Comparison of ENCODE assay signal across 8 mouse cellular contexts in the genomic region with DNA sequence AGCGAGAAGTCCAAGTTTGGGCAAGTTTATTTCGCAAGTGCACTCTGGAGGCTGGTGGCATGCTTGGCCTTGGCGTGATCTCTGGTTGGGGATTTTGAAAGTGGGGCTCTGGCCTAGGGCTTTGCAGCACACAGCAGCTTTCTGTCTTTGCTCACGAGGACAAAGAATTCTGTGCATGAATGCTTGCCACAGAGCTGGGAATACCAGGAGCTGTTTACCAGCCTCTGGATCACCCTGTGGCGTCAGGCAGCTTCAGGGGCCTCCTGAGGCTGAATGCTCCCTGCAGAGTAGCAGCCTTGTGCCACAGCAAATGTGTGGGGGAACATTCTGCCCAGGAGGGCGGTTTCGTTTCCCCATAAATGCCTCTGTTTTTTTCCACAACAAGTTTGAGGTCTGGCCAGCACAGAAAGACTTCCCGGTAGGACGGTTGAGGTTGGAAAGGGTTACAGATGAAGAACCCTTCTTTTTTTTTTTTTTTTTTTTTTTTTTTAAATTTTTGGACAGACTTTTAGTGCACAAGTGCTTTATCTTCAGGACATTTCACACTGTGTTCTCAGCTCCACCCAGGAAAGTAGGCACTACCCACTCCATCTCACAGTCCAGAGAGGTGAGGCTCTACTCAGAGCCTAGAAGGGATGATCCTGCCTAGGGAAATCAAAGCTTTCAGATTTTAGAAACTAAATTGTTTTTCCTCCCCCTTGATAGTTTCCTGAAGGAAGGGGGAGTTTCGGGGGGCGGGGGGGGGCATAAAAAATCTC. TPM values are rescaled to one million over a fixed set of nuclear protein-coding genes. Genes with fewer than 3 reads are reported as not detected.
DNase-seq lines count a peak whose midpoint lies in the region; ATAC-seq and TF ChIP-seq lines count a peak whose summit lies in the region.
"Had no signal": no experiment of that assay in that cellular context is flagged by ENCODE, and none has a peak within 500 bp of the region (broad histone marks: within the 10 kb centered on the region; RNA-seq: fewer than 3 reads in every experiment).

No protein-coding gene starts in this region.

- no peaks in the 10 kb centered on the region for H3K27me3 ChIP-seq in thymus, adult 2 months (ENCODE audit: control insufficient read depth, insufficient read depth, low read length)
- H3K27me3 ChIP-seq: midbrain, embryonic 12.5 days had no signal

- TF ChIP-seq POLR2A in bone marrow, adult 2 months (IDR thresholded peaks at IDR 0.05; ENCODE audit: borderline replicate concordance, control insufficient read depth, low read depth, low read length): no peak
- no peak for TF ChIP-seq POLR2A in thymus, adult 2 months (IDR thresholded peaks at IDR 0.05; ENCODE audit: control insufficient read depth, extremely low read depth, insufficient read depth, low read length, poor library complexity)

- no peak overlapping the region for H3K4me3 ChIP-seq in bone marrow, adult 2 months (replicated peaks; ENCODE audit: control insufficient read depth, low read depth, low read length)
- H3K4me3 ChIP-seq in thymus, adult 2 months (ENCODE audit: control insufficient read depth, insufficient read depth, low read length): no peak overlapping the region
- H3K4me3 ChIP-seq: midbrain, embryonic 12.5 days had no signal

- TF ChIP-seq CTCF in bone marrow, adult 2 months (IDR thresholded peaks at IDR 0.05; ENCODE audit: control insufficient read depth, insufficient read depth, low read length): no peak
- TF ChIP-seq CTCF in thymus, adult 2 months (IDR thresholded peaks at IDR 0.05; ENCODE audit: borderline replicate concordance, control insufficient read depth, extremely low read depth, insufficient read depth, low read length, poor library complexity): no peak

- peak; percentile 70 for DNase-seq in ovary, adult 18-20 months (ENCODE audit: low spot score)
- no peak for DNase-seq in ovary, postnatal 10 days (ENCODE audit: low spot score)
- peak; percentile 61 to 70 for DNase-seq in heart, adult 9 months (ENCODE audit: low spot score in 2 of 2)
- peak; percentile 23 to 45 for DNase-seq in kidney, postnatal 4 days
- no peak for DNase-seq in thymus, adult 2 months

- H3K36me3 ChIP-seq in thymus, adult 2 months (ENCODE audit: control insufficient read depth, insufficient read depth, low read length): no peaks in the 10 kb centered on the region
- H3K36me3 ChIP-seq: midbrain, embryonic 12.5 days had no signal

- H3K4me1 ChIP-seq in bone marrow, adult 2 months (ENCODE audit: control insufficient read depth, insufficient read depth, low read length): no peaks in the 10 kb centered on the region; the same call in 1 of the 2 replicates
- H3K4me1 ChIP-seq in thymus, adult 2 months (replicated peaks; ENCODE audit: control insufficient read depth, insufficient read depth, low read length): peaks cover 3% of the 10 kb centered on the region

- WGBS in bone marrow, adult 2 months: 23% methylated on average over 11 of the region's 11 CpGs
- WGBS in thymus, adult 2 months: 46% methylated on average over 11 of the region's 11 CpGs

- H3K27ac ChIP-seq in bone marrow, adult 2 months (ENCODE audit: control insufficient read depth, insufficient read depth, low read depth, low read length, poor library complexity): peak overlapping the region; percentile 72
- H3K27ac ChIP-seq in thymus, adult 2 months (ENCODE audit: control insufficient read depth, insufficient read depth, low read length): no peak overlapping the region
- H3K27ac ChIP-seq: midbrain, embryonic 12.5 days had no signal

- ATAC-seq in megakaryocyte, adult 5-6 weeks (ENCODE audit: poor library complexity, severe bottlenecking): peak; percentile 90

RNA-seq across cellular contexts. Expression of a gene that starts 34.1 kb away (rescaled TPM):
- 17.4 and 40.1 TPM in 2 replicates for polyA plus RNA-seq in bone marrow, adult 2 months (2011; ENCODE audit: insufficient read depth, insufficient read length, low replicate concordance, missing spikeins)
- total RNA-seq in megakaryocyte, adult 5-6 weeks (2015): 372 and 397 TPM in 2 replicates
- 659 and 727 TPM in 2 replicates for total RNA-seq in megakaryocyte, adult 5-6 weeks (2017)
- 6.0 and 7.9 TPM in 2 replicates for polyA plus RNA-seq in thymus, adult 2 months (2012; rRNA removed)

RNA-seq across cellular contexts. Expression of a gene that starts 56.4 kb away (rescaled TPM):
- polyA plus RNA-seq in bone marrow, adult 2 months (2011; ENCODE audit: insufficient read depth, insufficient read length, low replicate concordance, missing spikeins): 129 and 224 TPM in 2 replicates
- 319 and 343 TPM in 2 replicates for total RNA-seq in megakaryocyte, adult 5-6 weeks (2015)
- 206 and 209 TPM in 2 replicates for total RNA-seq in megakaryocyte, adult 5-6 weeks (2017)
- 251 and 292 TPM in 2 replicates for polyA plus RNA-seq in thymus, adult 2 months (2012; rRNA removed)

Comparison
In these comparisons a context has a peak if more than half of its experiments do, and no peak if none do; other contexts are left out.
1. DNase-seq: peak in ovary, adult 18-20 months (single experiment), heart, adult 9 months (2 of 2) and kidney, postnatal 4 days (2 of 2); none in ovary, postnatal 10 days (single experiment) and thymus, adult 2 months (single experiment).